Mouse (Mus musculus) heart, adult 9 months (tissue): ENCODE data around the gene Slfn14.
"Not testable (repeated sequence)": the region's sequence is repeated elsewhere in the genome, so short reads cannot be mapped to it uniquely, and the experiment has no call there.

Source experiments
- DNase-seq, 2 experiments: peaks; one replicate each; pipeline ENCODE4 v3.0.0; 2022; ENCODE audit warnings: low spot score in 2 of 2

Gene Slfn14

GRCm38 (mm10) chr11:83286566-83286965 is at the start of gene Slfn14:
Gene Slfn14, minus strand, starts transcription at chr11:83286726.
- no peak for DNase-seq

- no peak for DNase-seq
Observed at GRCm38 (mm10) chr11:83335826-83336225, 49.3 kb upstream of the Slfn14 start.

GRCm38 (mm10) chr11:83327427-83327826 is 40.9 kb upstream of the Slfn14 start:
- peak in 1 of 2 experiments; percentile 13 for DNase-seq

GRCm38 (mm10) chr11:83326692-83327091 is 40.2 kb upstream of the Slfn14 start:
- DNase-seq, result not testable (repeated sequence)

- no peak for DNase-seq
Observed at GRCm38 (mm10) chr11:83319048-83319447, 32.5 kb upstream of the Slfn14 start.

- DNase-seq, result no peak
Observed at GRCm38 (mm10) chr11:83312471-83312870, 25.9 kb upstream of the Slfn14 start.

GRCm38 (mm10) chr11:83306700-83307253 is 20.3 kb upstream of the Slfn14 start:
- DNase-seq, result no peak

GRCm38 (mm10) chr11:83304485-83304884 is 18.0 kb upstream of the Slfn14 start:
- no peak for DNase-seq

GRCm38 (mm10) chr11:83303751-83304150 is 17.2 kb upstream of the Slfn14 start:
- no peak for DNase-seq

- DNase-seq, result peak; percentile 91 to 93
Observed at GRCm38 (mm10) chr11:83302526-83303251, 16.2 kb upstream of the Slfn14 start, which contains the start of gene Pex12. Gene Pex12, minus strand, starts transcription at chr11:83302586.

GRCm38 (mm10) chr11:83302124-83302523 is 15.6 kb upstream of the Slfn14 start:
- no peak for DNase-seq

- no peak for DNase-seq
Observed at GRCm38 (mm10) chr11:83301431-83301831, 14.9 kb upstream of the Slfn14 start.

GRCm38 (mm10) chr11:83299724-83300123 is 13.2 kb upstream of the Slfn14 start:
- no peak for DNase-seq

- peak; percentile 94 to 95 for DNase-seq
Observed at GRCm38 (mm10) chr11:83298225-83299195, 12.0 kb upstream of the Slfn14 start, which contains the start of gene Ap2b1. Gene Ap2b1, plus strand, starts transcription at chr11:83299024.

GRCm38 (mm10) chr11:83297816-83298215 is 11.3 kb upstream of the Slfn14 start:
- no peak for DNase-seq

- DNase-seq, result no peak
Observed at GRCm38 (mm10) chr11:83294133-83294532, 7.6 kb upstream of the Slfn14 start.

GRCm38 (mm10) chr11:83293182-83293581 is 6.7 kb upstream of the Slfn14 start:
- DNase-seq, result no peak

- DNase-seq, result no peak
Observed at GRCm38 (mm10) chr11:83292251-83292587, 5.7 kb upstream of the Slfn14 start.

GRCm38 (mm10) chr11:83291375-83292250 is 5.1 kb upstream of the Slfn14 start:
- peak; percentile 96 to 97 for DNase-seq

GRCm38 (mm10) chr11:83289633-83290032 is 3.1 kb upstream of the Slfn14 start:
- DNase-seq, result no peak

GRCm38 (mm10) chr11:83289036-83289435 is 2.5 kb upstream of the Slfn14 start:
- no peak for DNase-seq
